Mouse (Mus musculus) lung, embryonic 14.5 days (tissue): ENCODE data around the gene Gm20388. TPM values are rescaled to one million over a fixed set of nuclear protein-coding genes. Genes with fewer than 3 reads are reported as not detected.

Experiments
- ATAC-seq: fragments of 200-750 bp; cut with Nextera tagmentation; 2 replicates; pipeline ENCODE4 v1.8.0; 2017; ENCODE audit warnings: mild to moderate bottlenecking, moderate TSS enrichment, moderate library complexity; ENCODE audit not compliant: insufficient read depth
- DNase-seq: peaks from one replicate; pipeline ENCODE4 v3.0.0-alpha.2; 2015
- H3K27ac ChIP-seq: fragments of 300-500 bp; sonication (generic); 2 replicates; pipeline ENCODE4 v1.5.1; 2014; ENCODE audit warnings: low read depth, mild to moderate bottlenecking, moderate library complexity
- H3K27me3 ChIP-seq: fragments of 300-500 bp; sonication (generic); 2 replicates; pipeline ENCODE4 v1.6.1; 2014; ENCODE audit warnings: low read length, control low read depth; ENCODE audit not compliant: insufficient read depth
- H3K36me3 ChIP-seq: fragments of 300-500 bp; sonication (generic); 2 replicates; pipeline ENCODE4 v1.6.1; 2014; ENCODE audit warnings: control low read depth; ENCODE audit not compliant: insufficient read depth
- H3K4me1 ChIP-seq: fragments of 300-500 bp; sonication (generic); 2 replicates; pipeline ENCODE4 v1.6.1; 2014; ENCODE audit warnings: antibody characterized with exemption, control low read depth; ENCODE audit not compliant: insufficient read depth
- H3K4me2 ChIP-seq: fragments of 300-500 bp; sonication (generic); 2 replicates; pipeline ENCODE4 v1.6.1; 2014; ENCODE audit warnings: mild to moderate bottlenecking
- H3K4me3 ChIP-seq: fragments of 300-500 bp; sonication (generic); 2 replicates; pipeline ENCODE4 v1.5.1; 2014; ENCODE audit warnings: low read depth, low read length
- H3K9ac ChIP-seq: fragments of 300-500 bp; sonication (generic); 2 replicates; pipeline ENCODE4 v1.6.1; 2014
- H3K9me3 ChIP-seq: fragments of 300-500 bp; sonication (generic); 2 replicates; pipeline ENCODE4 v1.6.1; 2016; ENCODE audit warnings: low read depth, low read length, control low read depth
- CTCF ChIP-seq: IDR thresholded peaks from 2 replicates; pipeline ENCODE4 v1.5.1; 2016; ENCODE audit warnings: antibody characterized with exemption, low read depth
- WGBS: fragments of 180-500 bp; shearing (Covaris S2); extraction: QIAGEN DNeasy Blood & Tissue Kit; methylation state at CpG from one replicate; pipeline ENCODE4 v1.1.7; 2014; 5-methylcytosine and 5-hydroxymethylcytosine counted together
- polyA plus RNA-seq: library from polyadenylated mRNA; unstranded; fragments of >200 nt; fragmentation: Nextera tagmentation; extraction: Ambion mirVana; gene quantifications from 2 replicates; pipeline ENCODE4 v1.2.1, GENCODE M21; 2014

Gm20388 gene
- polyA plus RNA-seq, 1 experiment from 2014 or later, result not detected

DNA sequence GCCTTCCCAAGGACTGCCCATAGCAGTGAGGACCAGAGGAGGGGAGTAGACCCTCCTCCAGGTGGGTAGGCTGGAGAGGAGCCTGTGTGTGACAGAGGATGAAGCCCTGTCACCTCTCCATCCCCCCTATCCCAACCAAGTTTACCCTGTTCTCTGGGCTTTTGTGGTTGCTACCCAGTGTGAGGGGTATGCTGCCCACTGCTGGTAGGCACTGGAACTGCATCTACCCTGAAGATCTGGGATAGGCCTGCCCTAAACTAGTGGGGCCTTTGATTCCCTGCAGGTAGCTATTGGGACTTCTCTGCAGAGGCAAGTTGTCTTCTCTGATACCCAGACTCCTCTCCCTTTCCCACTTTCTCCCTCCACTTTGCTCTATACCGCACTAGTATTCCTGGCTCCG lies 2348.7 kb downstream of the Gm20388 start:
- DNase-seq (peak; percentile 87), ATAC-seq (peak; percentile 18; the same call in 1 of the 2 replicates)
- Histone ChIP-seq H3K4me1 (no peaks in the 10 kb centered on the region), H3K9me3 (no peaks in the 10 kb centered on the region), H3K27ac (no peak overlapping the region), H3K4me3 (no peak overlapping the region), H3K4me2 (no peak overlapping the region), H3K27me3 (no peaks in the 10 kb centered on the region; the same call in 1 of the 2 replicates), H3K36me3 (no peaks in the 10 kb centered on the region), H3K9ac (no peak overlapping the region)
- 52% methylated on average over 2 of the region's 2 CpGs for WGBS
- peak; percentile 100 for TF ChIP-seq CTCF

DNA sequence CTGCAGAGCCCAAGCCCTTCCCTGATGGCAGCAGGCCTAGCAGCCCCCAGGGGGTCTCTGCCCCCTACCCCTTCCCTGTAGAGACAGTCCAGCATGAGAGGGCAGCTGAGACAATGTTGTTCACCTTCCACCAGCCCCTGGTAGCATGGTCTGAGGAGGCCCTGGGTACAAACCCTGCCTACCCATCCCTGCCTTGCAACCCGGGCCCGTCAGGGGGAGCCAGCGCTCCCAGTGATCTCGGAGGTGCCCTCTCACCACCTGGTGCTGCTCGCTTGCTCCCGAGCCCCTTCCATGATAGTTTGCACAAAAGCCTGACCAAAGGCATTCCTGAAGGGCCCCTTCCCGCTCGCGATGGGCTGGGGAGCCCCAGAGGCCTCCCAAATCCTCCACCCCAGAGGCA lies 2350.1 kb downstream of the Gm20388 start:
- ATAC-seq, result no peak
- DNase-seq, result no peak
- 47% methylated on average over 9 of the region's 9 CpGs for WGBS

DNA sequence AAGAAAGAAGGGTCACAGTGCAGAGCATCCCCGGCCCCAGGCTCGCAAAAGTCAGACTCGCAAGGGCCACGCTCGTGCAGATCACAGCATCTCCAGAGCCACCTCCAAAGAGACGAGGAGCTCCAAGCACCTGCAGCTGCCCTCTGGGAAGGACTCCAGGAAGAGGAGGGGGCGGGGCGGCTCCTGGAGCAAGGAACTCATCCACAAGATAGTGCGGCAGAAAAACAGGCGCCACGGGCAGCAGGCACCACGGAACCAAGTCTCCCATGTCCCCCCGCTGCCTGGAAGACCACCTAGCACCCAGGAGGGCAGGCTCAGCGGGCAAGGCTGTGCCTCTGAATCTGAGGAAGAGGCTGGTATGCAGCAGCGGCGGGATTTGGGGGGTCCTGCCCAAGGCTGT lies 2352.2 kb downstream of the Gm20388 start:
- ATAC-seq (no peak), DNase-seq (no peak)
- no peak overlapping the region for H3K4me3 ChIP-seq

More for the DNA sequence above, 2350.1 kb downstream of the Gm20388 start:
- Histone ChIP-seq H3K9ac (no peak overlapping the region), H3K36me3 (no peaks in the 10 kb centered on the region), H3K4me2 (no peak overlapping the region), H3K27me3 (no peaks in the 10 kb centered on the region; the same call in 1 of the 2 replicates), H3K27ac (no peak overlapping the region), H3K9me3 (no peaks in the 10 kb centered on the region), H3K4me3 (no peak overlapping the region), H3K4me1 (no peaks in the 10 kb centered on the region)
- peak; percentile 10; the same call in 1 of the 2 replicates for TF ChIP-seq CTCF

GRCm38 (mm10) chr8:122264243-122264642 lies 2353.6 kb downstream of the Gm20388 start:
- no peaks in the 10 kb centered on the region; the same call in 1 of the 2 replicates for H3K27me3 ChIP-seq
- TF ChIP-seq CTCF, result no peak
- H3K27ac ChIP-seq, result no peak overlapping the region
- DNase-seq (no peak), ATAC-seq (no peak)
- no peaks in the 10 kb centered on the region for H3K9me3 ChIP-seq
- H3K36me3 ChIP-seq, result no peaks in the 10 kb centered on the region
- H3K4me3 ChIP-seq, result no peak overlapping the region
- H3K4me2 ChIP-seq, result no peak overlapping the region
- no peak overlapping the region for H3K9ac ChIP-seq
- 0 out of 2 replicates have a peak, but pooled peaks cover 4% of the 10 kb centered on the region for H3K4me1 ChIP-seq
- WGBS, result 42% methylated on average over 9 of the region's 9 CpGs

More for the DNA sequence above, 2352.2 kb downstream of the Gm20388 start:
- Histone ChIP-seq H3K27me3 (no peaks in the 10 kb centered on the region; the same call in 1 of the 2 replicates), H3K27ac (no peak overlapping the region), H3K36me3 (no peaks in the 10 kb centered on the region), H3K4me1 (no peaks in the 10 kb centered on the region), H3K9me3 (no peaks in the 10 kb centered on the region), H3K4me2 (no peak overlapping the region), H3K9ac (no peak overlapping the region)
- TF ChIP-seq CTCF, result no peak
- 58% methylated on average over 16 of the region's 16 CpGs for WGBS

GRCm38 (mm10) chr8:122265522-122265921 lies 2354.9 kb downstream of the Gm20388 start:
- no peak overlapping the region for H3K4me3 ChIP-seq
- no peak overlapping the region for H3K27ac ChIP-seq
- H3K9me3 ChIP-seq, result no peaks in the 10 kb centered on the region
- WGBS, result 80% methylated on average over 8 of the region's 8 CpGs
- H3K9ac ChIP-seq, result no peak overlapping the region
- H3K4me1 ChIP-seq, result 0 out of 2 replicates have a peak, but pooled peaks cover 4% of the 10 kb centered on the region
- no peak overlapping the region for H3K4me2 ChIP-seq
- TF ChIP-seq CTCF, result no peak
- H3K36me3 ChIP-seq, result no peaks in the 10 kb centered on the region
- ATAC-seq, result no peak
- DNase-seq, result no peak
- H3K27me3 ChIP-seq, result no peaks in the 10 kb centered on the region; the same call in none of the 2 replicates

DNA sequence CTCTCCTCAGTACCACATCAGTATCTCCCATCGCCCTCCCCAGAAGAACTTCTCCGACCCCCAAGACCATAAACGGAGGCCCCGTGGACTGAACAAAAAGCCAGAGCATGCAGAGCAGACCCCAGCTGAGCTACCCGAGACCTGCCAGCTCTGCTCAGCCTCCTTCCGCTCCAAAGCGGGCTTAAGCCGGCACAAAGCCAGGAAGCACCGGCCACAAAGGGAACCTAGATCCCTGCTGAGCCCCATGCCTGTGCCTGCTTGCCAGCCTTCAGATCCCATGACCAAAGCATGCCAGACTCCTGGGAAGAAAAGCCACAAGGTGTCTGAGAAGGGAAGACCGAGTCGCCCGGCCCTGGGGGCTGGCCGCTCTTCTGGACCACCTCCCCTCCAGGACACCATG lies 2356.2 kb downstream of the Gm20388 start:
- no peak overlapping the region for H3K4me3 ChIP-seq
- H3K27ac ChIP-seq, result no peak overlapping the region
- 66% methylated on average over 13 of the region's 13 CpGs for WGBS
- no peak overlapping the region for H3K4me2 ChIP-seq
- H3K36me3 ChIP-seq, result no peaks in the 10 kb centered on the region
- H3K9me3 ChIP-seq, result no peaks in the 10 kb centered on the region
- 0 out of 2 replicates have a peak, but pooled peaks cover 4% of the 10 kb centered on the region for H3K4me1 ChIP-seq
- no peaks in the 10 kb centered on the region; the same call in none of the 2 replicates for H3K27me3 ChIP-seq
- DNase-seq (no peak), ATAC-seq (no peak)
- no peak for TF ChIP-seq CTCF
- no peak overlapping the region for H3K9ac ChIP-seq

GRCm38 (mm10) chr8:122268861-122269260 lies 2358.2 kb downstream of the Gm20388 start:
- no peak for ATAC-seq
- Histone ChIP-seq H3K4me1 (0 out of 2 replicates have a peak, but pooled peaks cover 4% of the 10 kb centered on the region), H3K4me3 (peak overlapping the region; percentile 40), H3K9ac (peak overlapping the region; percentile 38), H3K27me3 (no peaks in the 10 kb centered on the region; the same call in 1 of the 2 replicates), H3K9me3 (no peaks in the 10 kb centered on the region), H3K27ac (no peak overlapping the region), H3K4me2 (peak overlapping the region; percentile 73), H3K36me3 (no peaks in the 10 kb centered on the region)
- no peak for TF ChIP-seq CTCF
- 51% methylated on average over 24 of the region's 24 CpGs for WGBS
- no peak for DNase-seq
